Mouse (Mus musculus): ENCODE measurements around the gene Gm1993.
"Not testable (repeated sequence)": the region's sequence is repeated elsewhere in the genome, so short reads cannot be mapped to it uniquely, and the experiment has no call there.

Gm1993 gene

DNA sequence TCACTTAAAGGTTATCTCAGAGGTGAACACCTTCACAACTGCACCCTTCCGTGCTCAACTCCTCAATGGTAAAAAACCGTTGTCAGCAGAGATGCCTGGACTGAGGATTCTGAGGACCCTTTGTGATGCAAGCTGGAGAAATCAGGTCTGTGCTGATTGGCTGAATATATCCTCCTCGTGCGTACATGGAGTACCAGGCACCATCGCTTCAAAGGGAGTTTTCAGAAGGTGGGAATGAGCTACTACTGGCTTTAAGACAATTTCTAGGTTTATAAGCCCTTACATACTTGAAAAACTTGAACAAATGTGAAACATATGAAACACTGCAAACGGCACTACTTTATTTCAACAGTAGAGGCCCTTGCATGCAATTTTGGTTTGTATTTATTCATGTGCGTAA lies at the start of gene Gm1993:
Gene Gm1993, minus strand, starts transcription at position 101 of the 400 bp plus-strand sequence.
- not testable (repeated sequence) for DNase-seq (ENCODE audit: low read depth)

Data from naive thymus-derived CD4-positive, alpha-beta T cell, adult 2 months (primary cell).